Mouse (Mus musculus): Measurements from ENCODE around the gene Tctn1. TPM values are rescaled to one million over a fixed set of nuclear protein-coding genes. Genes with fewer than 3 reads are reported as not detected.
"Not testable (repeated sequence)": the region's sequence is repeated elsewhere in the genome, so short reads cannot be mapped to it uniquely, and the experiment has no call there.

Tctn1 gene
- polyA plus RNA-seq, 1 experiment from 2014 or later: 2.7 TPM

DNA sequence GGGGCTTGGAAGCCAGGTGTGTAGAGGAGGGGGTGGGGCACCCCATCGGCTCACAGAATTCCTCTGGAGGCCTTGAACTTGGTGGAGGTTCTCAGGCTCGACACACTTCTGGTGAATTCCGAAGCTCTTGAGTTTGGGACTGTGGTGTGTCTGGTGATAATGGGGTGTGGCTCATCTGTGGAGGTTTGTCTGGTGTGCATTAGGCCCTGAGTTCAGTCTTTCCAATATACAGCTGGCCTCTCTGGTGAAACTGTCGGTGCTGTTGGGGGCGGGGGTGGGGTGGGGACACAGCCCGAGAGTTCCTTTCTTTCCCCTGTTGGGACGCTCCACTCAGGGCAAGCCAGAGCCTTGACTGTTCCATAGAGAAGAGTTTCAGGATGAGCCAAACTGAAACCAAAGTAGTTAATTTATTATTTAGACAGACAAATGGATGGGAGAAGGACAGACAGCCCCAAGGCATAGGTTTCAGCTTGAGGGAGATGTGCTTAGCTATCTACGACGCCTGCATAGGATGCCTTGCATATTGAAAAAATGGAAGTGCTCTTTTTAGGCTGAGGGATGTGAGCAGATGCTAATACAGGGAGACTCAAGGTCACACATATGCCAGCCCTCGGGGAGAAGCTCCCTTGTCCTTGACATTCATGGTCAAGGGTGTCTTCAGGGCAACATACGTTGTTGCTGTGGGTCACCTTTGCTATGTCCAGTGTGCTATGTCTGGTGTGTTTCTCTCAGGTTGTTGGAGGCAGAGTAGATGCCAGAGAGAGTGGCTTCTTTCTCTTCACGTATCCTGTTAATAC lies 46.0 kb downstream of the Tctn1 start:
- Histone ChIP-seq H3K4me3 (no peak overlapping the region), H3K4me1 (replicated peaks) (peaks cover 12% of the 10 kb centered on the region; the same call in 1 of the 2 replicates), H3K27ac (ENCODE audit: poor library complexity, severe bottlenecking) (no peak overlapping the region), H3K27me3 (replicated peaks) (no peaks in the 10 kb centered on the region), H3K36me3 (no peaks in the 10 kb centered on the region), H3K9ac (no peak overlapping the region), H3K4me2 (no peak overlapping the region), H3K9me3 (replicated peaks) (no peaks in the 10 kb centered on the region)
- no peak for ATAC-seq (ENCODE audit: insufficient number of reproducible peaks, low FRiP score)
- 75% methylated on average over 12 of the region's 12 CpGs for WGBS

DNA sequence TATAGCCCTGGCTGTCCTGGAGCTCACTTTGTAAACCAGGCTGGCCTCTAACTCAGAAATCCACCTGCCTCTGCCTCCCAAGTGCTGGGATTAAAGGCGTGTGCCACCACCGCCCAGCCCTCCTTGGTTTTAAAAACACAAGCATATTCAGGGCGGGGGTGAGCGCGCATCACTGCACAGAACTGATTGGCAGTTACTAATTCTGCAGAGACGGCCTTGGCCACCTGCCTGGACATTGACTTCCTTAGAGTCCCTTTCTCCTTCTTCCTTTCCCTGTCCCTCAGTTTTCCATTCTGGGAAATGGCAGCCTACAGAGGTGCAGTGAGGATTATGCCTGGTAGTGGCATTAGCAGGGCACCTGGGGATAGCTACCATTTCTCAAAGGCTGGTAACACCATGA lies 46.6 kb downstream of the Tctn1 start:
- no peaks in the 10 kb centered on the region for H3K36me3 ChIP-seq
- no peaks in the 10 kb centered on the region for H3K9me3 ChIP-seq (replicated peaks)
- H3K27me3 ChIP-seq (replicated peaks): no peaks in the 10 kb centered on the region
- H3K27ac ChIP-seq (ENCODE audit: poor library complexity, severe bottlenecking): no peak overlapping the region
- H3K9ac ChIP-seq: no peak overlapping the region
- WGBS: 82% methylated on average over 6 of the region's 6 CpGs
- ATAC-seq (ENCODE audit: insufficient number of reproducible peaks, low FRiP score): no peak
- H3K4me1 ChIP-seq (replicated peaks): peaks cover 12% of the 10 kb centered on the region; the same call in 1 of the 2 replicates
- H3K4me2 ChIP-seq: no peak overlapping the region
- no peak overlapping the region for H3K4me3 ChIP-seq

DNA sequence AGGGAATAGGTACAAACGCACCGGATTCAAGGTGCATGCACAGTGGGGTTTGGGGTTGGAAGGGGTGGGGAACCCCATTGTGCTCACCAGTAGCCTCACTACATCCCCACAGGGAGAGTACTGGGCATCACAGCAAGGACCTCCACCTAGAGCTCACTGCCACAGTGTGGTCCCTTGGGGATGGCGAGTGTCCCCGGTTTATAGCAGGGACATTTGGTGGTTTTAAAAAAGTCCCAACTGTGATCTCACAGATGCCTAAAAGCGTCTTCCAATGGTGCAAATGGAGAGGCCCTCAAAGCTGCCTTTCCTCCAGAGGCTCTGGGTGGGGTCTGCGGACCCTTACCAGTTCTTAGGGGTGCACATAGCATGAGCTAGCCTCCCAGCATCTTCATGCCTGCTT lies 50.4 kb downstream of the Tctn1 start:
- Histone ChIP-seq H3K36me3 (no peaks in the 10 kb centered on the region), H3K4me3 (no peak overlapping the region), H3K4me2 (no peak overlapping the region), H3K27me3 (replicated peaks) (peaks cover 5% of the 10 kb centered on the region), H3K9me3 (replicated peaks) (no peaks in the 10 kb centered on the region), H3K9ac (no peak overlapping the region), H3K27ac (ENCODE audit: poor library complexity, severe bottlenecking) (no peak overlapping the region), H3K4me1 (replicated peaks) (peaks cover 13% of the 10 kb centered on the region)
- ATAC-seq (ENCODE audit: insufficient number of reproducible peaks, low FRiP score): no peak
- WGBS: 88% methylated on average over 6 of the region's 6 CpGs

DNA sequence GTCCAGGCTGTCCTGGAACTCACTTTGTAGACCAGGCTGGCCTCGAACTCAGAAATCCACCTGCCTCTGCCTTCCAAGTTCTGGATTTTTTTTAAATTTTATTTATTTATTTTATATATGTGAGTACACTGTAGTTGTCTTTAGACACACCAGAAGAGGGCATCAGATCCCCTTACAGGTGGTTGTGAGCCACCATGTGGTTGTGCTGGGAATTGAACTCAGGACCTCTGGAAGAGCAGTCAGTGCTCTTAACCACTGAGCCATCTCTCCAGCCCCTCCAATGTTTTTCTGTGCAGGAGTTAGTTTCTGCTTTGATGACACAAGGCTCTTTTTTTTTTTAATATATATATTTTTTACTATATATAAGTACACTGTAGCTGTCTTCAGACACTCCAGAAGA lies 51.4 kb downstream of the Tctn1 start:
- not testable (repeated sequence) for H3K27me3 ChIP-seq (replicated peaks); H3K36me3 ChIP-seq; ATAC-seq (ENCODE audit: insufficient number of reproducible peaks, low FRiP score); H3K9me3 ChIP-seq (replicated peaks); H3K4me2 ChIP-seq; H3K9ac ChIP-seq; H3K27ac ChIP-seq (ENCODE audit: poor library complexity, severe bottlenecking); H3K4me3 ChIP-seq
- H3K4me1 ChIP-seq (replicated peaks): peaks cover 13% of the 10 kb centered on the region
- WGBS: 91% methylated on average over 1 of the region's 1 CpGs

DNA sequence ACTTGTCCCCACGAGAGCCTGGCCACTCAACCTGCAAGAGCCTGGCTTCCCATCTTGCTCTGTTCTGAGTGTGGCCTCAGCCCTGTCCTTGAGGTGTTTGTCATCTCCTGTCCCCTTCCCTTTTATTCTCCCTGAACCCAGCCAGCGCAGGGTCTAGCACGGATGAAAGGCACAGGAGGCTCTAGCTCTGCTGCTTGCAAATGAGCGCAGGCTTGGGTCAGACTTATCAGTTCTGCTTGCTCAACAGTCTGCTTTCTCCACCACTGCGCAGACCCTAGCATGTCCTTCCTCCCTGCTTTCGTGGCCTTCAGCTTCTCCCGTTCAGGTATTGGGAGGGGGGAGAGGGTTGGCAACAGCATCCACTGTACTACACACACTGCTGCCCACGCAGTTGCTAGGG lies 52.1 kb downstream of the Tctn1 start:
- Histone ChIP-seq H3K4me1 (replicated peaks) (peaks cover 13% of the 10 kb centered on the region), H3K36me3 (no peaks in the 10 kb centered on the region), H3K9ac (no peak overlapping the region), H3K27me3 (replicated peaks) (peaks cover 5% of the 10 kb centered on the region), H3K4me3 (no peak overlapping the region), H3K9me3 (replicated peaks) (no peaks in the 10 kb centered on the region), H3K4me2 (no peak overlapping the region), H3K27ac (ENCODE audit: poor library complexity, severe bottlenecking) (no peak overlapping the region)
- ATAC-seq (ENCODE audit: insufficient number of reproducible peaks, low FRiP score): no peak
- 73% methylated on average over 8 of the region's 8 CpGs for WGBS

DNA sequence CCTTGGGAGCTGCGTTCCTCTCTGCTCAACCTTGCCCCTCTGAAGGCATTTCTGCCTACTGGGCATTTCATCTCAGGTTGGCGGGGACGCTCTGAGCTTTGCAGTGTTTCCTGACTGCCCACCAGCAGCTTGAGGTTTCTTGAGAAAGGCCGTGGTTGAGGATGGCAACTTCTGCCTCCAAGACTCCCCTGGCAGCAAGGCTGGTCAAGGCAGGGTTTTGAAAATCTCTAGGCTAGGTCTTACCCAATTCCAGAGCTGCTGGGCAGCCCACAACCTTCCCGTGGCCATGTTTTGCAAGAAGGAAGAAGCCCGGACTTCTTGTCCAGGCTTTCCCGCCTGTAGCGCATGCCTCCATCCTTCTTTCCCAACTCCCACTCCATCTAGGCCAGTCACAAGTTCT lies 53.4 kb downstream of the Tctn1 start:
- no peak for ATAC-seq (ENCODE audit: insufficient number of reproducible peaks, low FRiP score)
- Histone ChIP-seq H3K27me3 (replicated peaks) (peaks cover 5% of the 10 kb centered on the region), H3K4me3 (no peak overlapping the region), H3K27ac (ENCODE audit: poor library complexity, severe bottlenecking) (no peak overlapping the region), H3K9me3 (replicated peaks) (no peaks in the 10 kb centered on the region), H3K4me2 (no peak overlapping the region), H3K9ac (no peak overlapping the region), H3K4me1 (replicated peaks) (peaks cover 13% of the 10 kb centered on the region), H3K36me3 (no peaks in the 10 kb centered on the region)
- WGBS: 87% methylated on average over 8 of the region's 8 CpGs

DNA sequence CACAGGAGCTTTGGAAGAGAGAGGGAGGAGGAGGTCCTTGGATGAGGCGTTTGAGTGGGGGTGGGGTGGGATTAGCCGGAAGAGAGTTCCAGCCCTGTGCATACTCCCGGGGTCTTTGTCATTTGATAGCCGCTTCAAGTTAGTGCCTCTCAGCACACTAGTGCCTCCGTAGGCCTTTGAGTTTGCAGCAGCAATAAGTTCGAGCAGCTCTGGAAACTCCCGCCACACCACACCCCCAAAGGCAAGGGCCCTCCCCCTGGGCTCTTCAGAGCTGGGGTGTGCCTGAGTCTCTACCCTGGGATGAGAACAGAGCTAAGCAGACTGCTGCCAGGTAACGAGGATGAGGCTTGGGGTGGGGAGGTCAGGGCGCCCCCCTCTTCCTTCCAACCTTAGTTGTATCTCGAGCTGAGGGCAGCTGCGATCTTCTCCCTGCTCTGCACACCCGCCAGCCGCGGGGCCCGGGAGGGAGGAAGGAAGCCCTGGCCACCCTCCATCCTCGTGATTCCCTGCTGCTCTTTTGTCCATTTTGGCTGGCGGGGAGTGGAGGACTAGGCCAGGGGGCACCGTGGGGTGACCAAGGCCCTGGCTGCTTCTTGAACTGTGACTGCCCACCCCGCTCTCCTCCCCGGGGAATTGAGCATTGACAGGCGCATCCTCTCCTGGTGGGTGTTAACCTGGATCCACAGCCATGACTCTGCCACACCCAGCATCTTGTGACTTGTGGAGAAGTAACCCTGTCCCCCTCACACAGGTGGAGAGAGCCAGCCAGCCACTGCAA lies 54.5 kb downstream of the Tctn1 start:
- Histone ChIP-seq H3K9ac (peak overlapping the region; percentile 55), H3K4me2 (peak overlapping the region; percentile 70), H3K4me1 (replicated peaks) (peaks cover 13% of the 10 kb centered on the region), H3K27ac (ENCODE audit: poor library complexity, severe bottlenecking) (no peak overlapping the region; the same call in 1 of the 2 replicates), H3K36me3 (no peaks in the 10 kb centered on the region), H3K27me3 (replicated peaks) (peaks cover 5% of the 10 kb centered on the region), H3K9me3 (replicated peaks) (no peaks in the 10 kb centered on the region), H3K4me3 (peak overlapping the region; percentile 40)
- ATAC-seq (ENCODE audit: insufficient number of reproducible peaks, low FRiP score): peak; percentile 63
- WGBS: 8% methylated on average over 17 of the region's 21 CpGs

DNA sequence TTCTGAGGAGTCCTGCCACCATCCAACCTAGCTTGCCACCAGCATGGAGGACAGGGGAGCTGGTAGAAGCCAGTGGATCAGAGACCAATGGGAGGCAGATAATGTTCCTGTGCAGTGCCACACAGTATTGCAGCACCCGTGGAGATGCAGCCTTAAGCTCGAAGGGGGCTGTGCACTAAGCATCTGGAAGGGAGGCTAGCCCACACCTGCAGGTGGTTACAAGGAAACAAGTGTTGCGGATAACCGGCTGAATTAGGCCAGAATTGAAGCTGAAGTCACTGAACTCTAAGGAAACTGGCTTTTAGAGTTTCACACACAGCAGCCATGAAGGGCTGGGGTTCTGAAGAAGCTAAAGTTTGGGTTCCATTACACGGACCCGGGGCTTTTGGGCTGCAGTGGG lies 55.4 kb downstream of the Tctn1 start:
- Histone ChIP-seq H3K4me2 (peak overlapping the region; percentile 70), H3K4me1 (replicated peaks) (peaks cover 13% of the 10 kb centered on the region), H3K4me3 (no peak overlapping the region)

DNA sequence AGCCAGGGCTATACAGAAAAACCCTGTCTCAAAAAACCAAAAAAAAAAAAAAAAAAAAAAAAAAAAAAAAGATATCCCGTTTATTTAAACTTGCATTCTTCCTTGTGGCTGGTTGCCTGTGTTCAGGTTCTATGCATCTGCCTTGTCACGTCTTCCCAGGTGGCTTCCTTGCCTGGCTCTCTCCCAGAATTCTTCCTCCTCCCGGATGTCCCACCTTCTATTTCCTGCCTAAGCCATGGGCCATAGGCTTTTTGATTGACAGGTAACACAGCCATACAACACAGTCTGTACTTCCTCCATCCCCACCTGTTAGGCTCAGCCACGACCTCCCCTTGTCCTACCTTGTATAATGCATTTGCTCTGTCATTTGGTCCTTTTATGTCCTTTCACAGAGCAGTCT lies 57.8 kb downstream of the Tctn1 start, which contains the start of gene Hvcn1:
Hvcn1 (plus strand) TSS at position 330 of the 400 bp plus-strand sequence.
- no peak within 1 kb of the TSS for H3K4me3 ChIP-seq
- H3K9me3 ChIP-seq (replicated peaks): no peaks in the 10 kb centered on the region
- H3K27ac ChIP-seq (ENCODE audit: poor library complexity, severe bottlenecking): no peak within 1 kb of the TSS
- H3K4me2 ChIP-seq: no peak within 1 kb of the TSS
- no peak for ATAC-seq (ENCODE audit: insufficient number of reproducible peaks, low FRiP score)
- WGBS: 67% methylated on average over 4 of the region's 4 CpGs
- H3K4me1 ChIP-seq (replicated peaks): peaks cover 13% of the 10 kb centered on the region
- H3K27me3 ChIP-seq (replicated peaks): peaks cover 5% of the 10 kb centered on the region
- H3K9ac ChIP-seq: no peak within 1 kb of the TSS
- H3K36me3 ChIP-seq: no peaks in the 10 kb centered on the region

More for the DNA sequence above, 55.4 kb downstream of the Tctn1 start:
- H3K27me3 ChIP-seq (replicated peaks): peaks cover 5% of the 10 kb centered on the region
- H3K27ac ChIP-seq (ENCODE audit: poor library complexity, severe bottlenecking): no peak overlapping the region
- ATAC-seq (ENCODE audit: insufficient number of reproducible peaks, low FRiP score): no peak
- peak overlapping the region; percentile 55; the same call in 1 of the 2 replicates for H3K9ac ChIP-seq
- 57% methylated on average over 6 of the region's 6 CpGs for WGBS
- no peaks in the 10 kb centered on the region for H3K36me3 ChIP-seq
- H3K9me3 ChIP-seq (replicated peaks): no peaks in the 10 kb centered on the region

DNA sequence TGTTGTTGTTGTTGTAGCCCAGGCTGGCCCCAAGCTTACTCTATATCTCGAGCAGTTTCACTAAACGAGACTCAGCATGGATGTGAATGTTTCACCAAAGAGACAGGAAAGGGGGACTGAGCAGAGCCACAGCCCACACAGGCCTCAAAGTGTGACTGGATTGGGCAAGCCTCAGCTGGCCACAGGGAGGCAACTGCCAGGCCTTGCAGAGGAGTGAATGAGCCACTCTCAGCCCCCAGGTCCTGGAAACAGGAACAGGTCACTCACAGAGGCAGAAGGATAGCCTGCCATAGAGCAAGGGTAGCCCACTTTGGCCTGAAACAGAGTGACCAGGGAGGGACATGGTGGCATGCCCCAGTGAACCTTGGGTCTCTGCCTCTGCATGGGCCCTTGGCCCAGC lies 60.1 kb downstream of the Tctn1 start:
- ATAC-seq (ENCODE audit: insufficient number of reproducible peaks, low FRiP score): no peak
- H3K9ac ChIP-seq: no peak overlapping the region
- H3K4me1 ChIP-seq (replicated peaks): peaks cover 2% of the 10 kb centered on the region
- H3K4me3 ChIP-seq: no peak overlapping the region
- H3K9me3 ChIP-seq (replicated peaks): peaks cover 9% of the 10 kb centered on the region; the same call in 1 of the 2 replicates
- 65% methylated on average over 2 of the region's 2 CpGs for WGBS
- no peak overlapping the region for H3K27ac ChIP-seq (ENCODE audit: poor library complexity, severe bottlenecking)
- H3K27me3 ChIP-seq (replicated peaks): no peaks in the 10 kb centered on the region
- H3K36me3 ChIP-seq: no peaks in the 10 kb centered on the region
- no peak overlapping the region for H3K4me2 ChIP-seq

DNA sequence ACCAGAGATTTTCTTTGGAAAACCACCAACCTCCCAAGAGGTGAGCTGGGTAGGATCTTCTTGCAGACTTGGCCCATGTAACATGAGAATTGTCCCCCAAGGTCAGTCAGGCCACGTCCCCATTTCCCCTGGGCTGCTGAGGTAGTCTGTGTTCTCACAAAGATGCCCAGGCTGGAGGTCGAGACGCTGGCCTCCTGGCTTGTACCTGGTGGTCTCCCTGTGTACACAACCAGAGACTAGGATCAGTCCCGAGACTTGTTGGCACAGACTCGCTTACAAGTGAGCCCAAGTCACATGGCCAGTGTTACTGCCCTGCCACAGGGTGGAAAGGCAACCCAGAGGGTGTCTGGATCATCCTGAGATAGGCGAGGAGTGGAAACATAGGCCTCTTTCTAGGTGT lies 62.4 kb downstream of the Tctn1 start:
- H3K27ac ChIP-seq (ENCODE audit: poor library complexity, severe bottlenecking): no peak overlapping the region
- no peaks in the 10 kb centered on the region for H3K36me3 ChIP-seq
- WGBS: 85% methylated on average over 6 of the region's 6 CpGs
- H3K27me3 ChIP-seq (replicated peaks): no peaks in the 10 kb centered on the region
- no peak overlapping the region for H3K9ac ChIP-seq
- H3K4me2 ChIP-seq: no peak overlapping the region
- H3K9me3 ChIP-seq (replicated peaks): peaks cover 9% of the 10 kb centered on the region; the same call in 1 of the 2 replicates
- ATAC-seq (ENCODE audit: insufficient number of reproducible peaks, low FRiP score): no peak
- H3K4me1 ChIP-seq (replicated peaks): no peaks in the 10 kb centered on the region
- no peak overlapping the region for H3K4me3 ChIP-seq

Measured in heart, embryonic 12.5 days (tissue).